Mouse (Mus musculus) midbrain, embryonic 15.5 days (tissue): ENCODE measurements at regions not wholly inside any gene's neighbourhood (a gene's known extent, or its start where the extent isn't known, plus 50 kb on each side); places are given as distances from the start of the nearest gene placed in this dataset.

ENCODE experiments used
- ATAC-seq: fragments of 200-750 bp; cut with Nextera tagmentation; replicated peaks from 2 replicates; pipeline ENCODE4 v1.8.0; 2017; ENCODE audit warnings: moderate TSS enrichment
- H3K27ac ChIP-seq: fragments of 300-500 bp; sonication (generic); 2 replicates; pipeline ENCODE4 v1.5.1; 2015; ENCODE audit warnings: mild to moderate bottlenecking, inconsistent platforms
- H3K27me3 ChIP-seq: fragments of 300-500 bp; sonication (generic); replicated peaks from 2 replicates; pipeline ENCODE4 v1.6.1; 2015; ENCODE audit warnings: inconsistent platforms
- H3K36me3 ChIP-seq: fragments of 300-500 bp; sonication (generic); replicated peaks from 2 replicates; pipeline ENCODE4 v1.6.1; 2015; ENCODE audit warnings: inconsistent platforms
- H3K4me1 ChIP-seq: fragments of 300-500 bp; sonication (generic); 2 replicates; pipeline ENCODE4 v1.6.1; 2015; ENCODE audit warnings: inconsistent platforms
- H3K4me2 ChIP-seq: fragments of 300-500 bp; sonication (generic); 2 replicates; pipeline ENCODE4 v1.6.1; 2015; ENCODE audit warnings: inconsistent platforms, mild to moderate bottlenecking, moderate library complexity
- H3K4me3 ChIP-seq: fragments of 300-500 bp; sonication (generic); 2 replicates; pipeline ENCODE4 v1.5.1; 2015; ENCODE audit warnings: mild to moderate bottlenecking, inconsistent platforms
- H3K9ac ChIP-seq: fragments of 300-500 bp; sonication (generic); 2 replicates; pipeline ENCODE4 v1.6.1; 2015; ENCODE audit warnings: mild to moderate bottlenecking, inconsistent platforms
- H3K9me3 ChIP-seq: fragments of 300-500 bp; sonication (generic); 2 replicates; pipeline ENCODE4 v1.6.1; 2016; ENCODE audit warnings: inconsistent platforms
- WGBS: fragments of 180-500 bp; shearing (Covaris S2); methylation state at CpG from one replicate; pipeline ENCODE4 v1.1.7; 2015; ENCODE audit warnings: mixed read lengths; 5-methylcytosine and 5-hydroxymethylcytosine counted together

- 92% methylated on average over 5 of the region's 5 CpGs for WGBS
- Histone ChIP-seq H3K27me3 (no peaks in the 10 kb centered on the region), H3K4me2 (no peak overlapping the region), H3K27ac (no peak overlapping the region), H3K9me3 (no peaks in the 10 kb centered on the region), H3K9ac (no peak overlapping the region), H3K4me3 (no peak overlapping the region), H3K36me3 (no peaks in the 10 kb centered on the region), H3K4me1 (peaks cover 7% of the 10 kb centered on the region; the same call in 1 of the 2 replicates)
- no peak for ATAC-seq
Observed at GRCm38 (mm10) chr4:127862875-127863274, 107.9 kb downstream of the CK137956 start.

GRCm38 (mm10) chr4:127861319-127862117, 109.2 kb downstream of the CK137956 start:
- no peak overlapping the region for H3K4me3 ChIP-seq
- H3K4me2 ChIP-seq = no peak overlapping the region
- no peak overlapping the region; the same call in 1 of the 2 replicates for H3K27ac ChIP-seq
- H3K9me3 ChIP-seq = no peaks in the 10 kb centered on the region
- no peak overlapping the region for H3K9ac ChIP-seq
- 44% methylated on average over 16 of the region's 16 CpGs for WGBS
- no peaks in the 10 kb centered on the region for H3K36me3 ChIP-seq
- H3K27me3 ChIP-seq = no peaks in the 10 kb centered on the region
- ATAC-seq = no peak
- peaks cover 7% of the 10 kb centered on the region; the same call in 1 of the 2 replicates for H3K4me1 ChIP-seq

- peaks cover 7% of the 10 kb centered on the region; the same call in 1 of the 2 replicates for H3K4me1 ChIP-seq
- no peak overlapping the region for H3K4me3 ChIP-seq
- no peaks in the 10 kb centered on the region for H3K9me3 ChIP-seq
- no peaks in the 10 kb centered on the region for H3K36me3 ChIP-seq
- no peak overlapping the region for H3K4me2 ChIP-seq
- ATAC-seq = no peak
- H3K27ac ChIP-seq = no peak overlapping the region
- no peaks in the 10 kb centered on the region for H3K27me3 ChIP-seq
- H3K9ac ChIP-seq = no peak overlapping the region
- WGBS = 85% methylated on average over 4 of the region's 4 CpGs
Observed at GRCm38 (mm10) chr4:127860271-127860670, 110.5 kb downstream of the CK137956 start.

- 94% methylated on average over 6 of the region's 6 CpGs for WGBS
Observed at GRCm38 (mm10) chr4:127859505-127859904, 111.2 kb downstream of the CK137956 start.

GRCm38 (mm10) chr4:127858566-127858965, 112.2 kb downstream of the CK137956 start:
- Histone ChIP-seq H3K27ac (no peak overlapping the region), H3K4me2 (no peak overlapping the region), H3K4me1 (peaks cover 7% of the 10 kb centered on the region; the same call in 1 of the 2 replicates), H3K27me3 (no peaks in the 10 kb centered on the region), H3K9ac (no peak overlapping the region), H3K4me3 (no peak overlapping the region), H3K9me3 (no peaks in the 10 kb centered on the region), H3K36me3 (no peaks in the 10 kb centered on the region)
- 89% methylated on average over 3 of the region's 3 CpGs for WGBS
- no peak for ATAC-seq

More at GRCm38 (mm10) chr4:127859505-127859904, 111.2 kb downstream of the CK137956 start:
- Histone ChIP-seq H3K9me3 (no peaks in the 10 kb centered on the region), H3K27ac (no peak overlapping the region), H3K4me2 (no peak overlapping the region), H3K9ac (no peak overlapping the region), H3K36me3 (no peaks in the 10 kb centered on the region), H3K4me1 (peaks cover 7% of the 10 kb centered on the region; the same call in 1 of the 2 replicates), H3K27me3 (no peaks in the 10 kb centered on the region), H3K4me3 (no peak overlapping the region)
- no peak for ATAC-seq

- Histone ChIP-seq H3K9ac (no peak overlapping the region), H3K9me3 (no peaks in the 10 kb centered on the region), H3K4me1 (no peaks in the 10 kb centered on the region), H3K4me2 (no peak overlapping the region), H3K4me3 (no peak overlapping the region), H3K36me3 (no peaks in the 10 kb centered on the region), H3K27me3 (no peaks in the 10 kb centered on the region), H3K27ac (no peak overlapping the region)
- no peak for ATAC-seq
- 91% methylated on average over 1 of the region's 1 CpGs for WGBS
Observed at GRCm38 (mm10) chr4:127855836-127856235, 114.9 kb downstream of the CK137956 start.

GRCm38 (mm10) chr4:127854776-127855409, 115.9 kb downstream of the CK137956 start:
- 90% methylated on average over 3 of the region's 3 CpGs for WGBS
- no peak for ATAC-seq
- Histone ChIP-seq H3K4me3 (no peak overlapping the region), H3K4me1 (no peaks in the 10 kb centered on the region), H3K9me3 (no peaks in the 10 kb centered on the region), H3K27me3 (no peaks in the 10 kb centered on the region), H3K36me3 (no peaks in the 10 kb centered on the region), H3K4me2 (no peak overlapping the region), H3K27ac (no peak overlapping the region), H3K9ac (no peak overlapping the region)

GRCm38 (mm10) chr4:127849306-127849705, 121.4 kb downstream of the CK137956 start:
- Histone ChIP-seq H3K4me1 (no peaks in the 10 kb centered on the region), H3K27me3 (no peaks in the 10 kb centered on the region), H3K9me3 (no peaks in the 10 kb centered on the region), H3K4me2 (no peak overlapping the region), H3K36me3 (no peaks in the 10 kb centered on the region), H3K27ac (no peak overlapping the region), H3K4me3 (no peak overlapping the region), H3K9ac (no peak overlapping the region)
- 86% methylated on average over 5 of the region's 5 CpGs for WGBS
- ATAC-seq = no peak

- no peak for ATAC-seq
- H3K9ac ChIP-seq = no peak overlapping the region
- WGBS = 17% methylated on average over 3 of the region's 3 CpGs
Observed at GRCm38 (mm10) chr4:127846321-127846720, 124.4 kb downstream of the CK137956 start.

GRCm38 (mm10) chr4:127843421-127843820, 127.3 kb downstream of the CK137956 start:
- Histone ChIP-seq H3K36me3 (no peaks in the 10 kb centered on the region), H3K9me3 (no peaks in the 10 kb centered on the region), H3K4me3 (no peak overlapping the region), H3K27me3 (no peaks in the 10 kb centered on the region), H3K4me2 (no peak overlapping the region), H3K4me1 (no peaks in the 10 kb centered on the region), H3K27ac (no peak overlapping the region), H3K9ac (no peak overlapping the region)
- WGBS = 82% methylated on average over 7 of the region's 7 CpGs
- no peak for ATAC-seq

More at GRCm38 (mm10) chr4:127846321-127846720, 124.4 kb downstream of the CK137956 start:
- Histone ChIP-seq H3K4me2 (no peak overlapping the region), H3K4me1 (no peaks in the 10 kb centered on the region), H3K9me3 (no peaks in the 10 kb centered on the region), H3K4me3 (no peak overlapping the region), H3K27ac (no peak overlapping the region), H3K27me3 (no peaks in the 10 kb centered on the region), H3K36me3 (no peaks in the 10 kb centered on the region)

GRCm38 (mm10) chr4:127833668-127834067, 137.1 kb downstream of the CK137956 start:
- Histone ChIP-seq H3K4me3 (no peak overlapping the region), H3K27me3 (no peaks in the 10 kb centered on the region), H3K36me3 (no peaks in the 10 kb centered on the region), H3K4me2 (no peak overlapping the region), H3K9ac (no peak overlapping the region), H3K27ac (no peak overlapping the region), H3K4me1 (no peaks in the 10 kb centered on the region), H3K9me3 (no peaks in the 10 kb centered on the region)
- 80% methylated on average over 6 of the region's 6 CpGs for WGBS
- ATAC-seq = no peak

- H3K9ac ChIP-seq = no peak overlapping the region
- no peak overlapping the region for H3K4me3 ChIP-seq
- H3K9me3 ChIP-seq = peaks cover 2% of the 10 kb centered on the region; the same call in 1 of the 2 replicates
- H3K4me1 ChIP-seq = no peaks in the 10 kb centered on the region
- H3K27ac ChIP-seq = no peak overlapping the region
- H3K36me3 ChIP-seq = no peaks in the 10 kb centered on the region
- WGBS = 91% methylated on average over 8 of the region's 8 CpGs
- no peaks in the 10 kb centered on the region for H3K27me3 ChIP-seq
- no peak overlapping the region for H3K4me2 ChIP-seq
- no peak for ATAC-seq
Observed at GRCm38 (mm10) chr4:127826988-127827387, 143.8 kb downstream of the CK137956 start.
